Mouse (Mus musculus): ENCODE measurements around the gene Apol11a. TPM values are rescaled to one million over a fixed set of nuclear protein-coding genes. Genes with fewer than 3 reads are reported as not detected.
"Not testable (repeated sequence)": the region's sequence is repeated elsewhere in the genome, so short reads cannot be mapped to it uniquely, and the experiment has no call there.

Apol11a gene
- 0.25 TPM for polyA plus RNA-seq (2012; fragmentation: generic; extraction: Trizol)
- long read RNA-seq, experiment 1 = 0 reads
- long read RNA-seq, experiment 2 = 0 reads

DNA sequence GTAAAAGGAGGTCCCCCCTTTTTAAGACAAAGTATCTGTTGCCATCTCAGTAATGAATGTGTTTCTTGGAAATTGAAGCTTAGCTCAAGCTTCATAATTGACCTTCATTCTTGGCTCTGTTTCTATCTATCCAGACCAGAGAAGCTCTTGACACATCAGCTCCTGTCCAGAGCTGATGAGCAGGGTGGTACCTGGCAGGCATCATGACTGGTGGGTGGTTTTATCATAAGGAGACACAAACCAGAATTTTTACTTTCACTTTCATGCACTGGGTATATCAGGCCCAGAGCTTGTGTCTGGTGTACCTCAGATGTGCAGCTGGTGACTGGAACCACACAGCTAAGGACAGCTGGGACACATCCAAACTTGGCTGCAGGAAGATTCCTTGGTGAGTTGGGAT is at the start of gene Apol11a:
Gene Apol11a (plus strand): TSS at position 306 of the 400 bp plus-strand sequence.
- H3K4me3 ChIP-seq (ENCODE audit: insufficient read depth, poor library complexity, severe bottlenecking); H3K36me3 ChIP-seq (ENCODE audit: control insufficient read depth, insufficient read depth); H3ac ChIP-seq (ENCODE audit: control insufficient read depth, insufficient read length, low read depth); H3K79me3 ChIP-seq (ENCODE audit: low read depth); H3K79me2 ChIP-seq (ENCODE audit: control insufficient read depth, insufficient read depth); H3K27me3 ChIP-seq (ENCODE audit: control insufficient read depth, insufficient read depth, insufficient read length): not testable (repeated sequence)

DNA sequence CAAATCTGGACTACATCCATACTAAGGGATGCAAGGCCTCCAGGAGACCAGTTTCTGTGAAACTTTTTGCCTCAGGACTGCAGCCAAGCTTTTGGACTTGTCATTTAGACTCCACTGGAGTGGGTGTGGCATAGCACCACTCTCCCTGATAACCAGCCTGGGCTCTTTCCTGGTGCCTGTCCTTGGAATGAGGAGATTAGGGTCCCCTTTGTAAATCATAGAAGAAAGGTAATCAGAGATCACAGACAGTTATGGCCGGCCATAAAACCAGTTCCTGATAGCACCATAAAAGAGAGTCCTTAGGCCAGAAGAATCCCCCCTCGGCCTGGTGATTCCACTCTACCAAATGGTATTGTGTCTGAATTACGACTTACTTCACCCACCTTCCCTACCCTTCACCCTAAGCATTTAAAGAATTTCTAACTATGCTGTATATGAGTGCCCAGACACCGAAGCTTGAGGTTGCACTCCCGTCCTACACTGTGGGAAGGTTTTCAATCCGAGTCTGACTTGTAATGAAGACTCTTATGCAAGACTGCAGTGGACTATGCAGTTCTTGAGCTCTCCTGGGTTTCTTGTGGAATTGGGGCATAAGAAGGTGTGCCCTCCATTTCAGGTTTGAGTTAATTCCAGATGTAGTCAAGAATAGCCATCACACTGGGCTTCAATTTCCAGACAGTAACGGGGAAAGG is 33.2 kb upstream of the Apol11a start:
- not testable (repeated sequence) for H3K79me2 ChIP-seq (ENCODE audit: control insufficient read depth, insufficient read depth); H3K4me3 ChIP-seq (ENCODE audit: insufficient read depth, poor library complexity, severe bottlenecking); H3K79me3 ChIP-seq (ENCODE audit: low read depth); H3K36me3 ChIP-seq (ENCODE audit: control insufficient read depth, insufficient read depth); H3ac ChIP-seq (ENCODE audit: control insufficient read depth, insufficient read length, low read depth); H3K27me3 ChIP-seq (ENCODE audit: control insufficient read depth, insufficient read depth, insufficient read length)

DNA sequence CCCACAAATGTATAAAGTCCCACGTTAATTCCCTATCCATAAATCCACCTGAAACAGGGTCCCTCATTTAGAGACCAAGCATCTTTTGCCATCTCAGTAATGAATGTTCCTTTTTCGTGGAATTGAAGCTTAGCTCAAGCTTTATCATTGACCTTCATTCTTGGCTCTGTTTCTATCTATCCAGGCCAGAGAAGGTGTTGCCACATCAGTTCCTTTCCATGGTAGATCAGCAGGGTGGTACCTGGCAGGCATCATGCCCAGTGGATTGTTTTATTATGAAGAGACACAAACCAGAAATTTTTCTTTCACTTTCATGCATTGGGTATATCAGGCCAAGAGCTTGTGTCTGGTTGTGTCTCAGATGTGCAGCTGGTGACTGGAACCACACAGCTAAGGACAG is 31.4 kb upstream of the Apol11a start, which contains the start of gene Apol10a:
Gene Apol10a (plus strand): TSS at position 355 of the 400 bp plus-strand sequence.
- not testable (repeated sequence) for H3ac ChIP-seq (ENCODE audit: control insufficient read depth, insufficient read length, low read depth); H3K79me3 ChIP-seq (ENCODE audit: low read depth); H3K4me3 ChIP-seq (ENCODE audit: insufficient read depth, poor library complexity, severe bottlenecking); H3K27me3 ChIP-seq (ENCODE audit: control insufficient read depth, insufficient read depth, insufficient read length); H3K79me2 ChIP-seq (ENCODE audit: control insufficient read depth, insufficient read depth); H3K36me3 ChIP-seq (ENCODE audit: control insufficient read depth, insufficient read depth)

DNA sequence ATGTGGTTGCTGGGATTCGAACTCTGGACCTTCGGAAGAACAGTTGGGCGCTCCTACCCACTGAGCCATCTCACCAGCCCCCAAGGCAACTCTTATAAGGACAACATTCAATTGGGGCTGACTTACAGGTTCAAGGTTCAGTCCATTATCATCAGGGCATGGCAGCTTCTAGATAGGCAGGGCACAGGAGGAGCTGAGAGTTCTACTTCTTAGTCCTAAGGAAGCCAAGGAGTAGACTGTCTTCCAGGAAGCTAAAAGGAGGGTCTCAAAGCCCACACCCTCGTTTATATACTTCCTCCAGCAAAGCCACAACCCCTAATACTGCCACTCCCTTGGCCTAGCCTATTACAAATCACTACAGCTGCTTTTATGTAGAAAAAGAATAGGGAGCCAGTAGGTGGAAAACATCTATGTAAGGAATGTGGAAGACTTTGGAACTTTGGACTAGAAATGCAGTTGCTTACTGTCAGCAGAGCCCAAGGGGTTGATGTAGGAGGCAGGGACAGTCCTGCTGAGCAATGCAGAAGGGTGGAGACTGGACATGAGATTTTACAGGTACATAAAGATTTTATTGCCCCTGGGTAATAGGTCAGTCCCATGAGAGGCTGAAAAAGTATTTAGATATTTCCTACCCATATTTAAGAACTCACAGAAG is 25.8 kb upstream of the Apol11a start:
- no peaks in the 10 kb centered on the region for H3K27me3 ChIP-seq (ENCODE audit: control insufficient read depth, insufficient read depth, insufficient read length)
- TF ChIP-seq MAX (IDR thresholded peaks at IDR 0.05) (no peak), MYOG (IDR thresholded peaks at IDR 0.05; ENCODE audit: control insufficient read depth, extremely low read depth, insufficient read length) (no peak), FOSL1 (IDR thresholded peaks at IDR 0.05; ENCODE audit: insufficient read depth, low read length, poor library complexity, severe bottlenecking) (no peak), MYOD1 (IDR thresholded peaks at IDR 0.05; ENCODE audit: control insufficient read depth, insufficient read length, low read depth) (no peak), CTCF (IDR thresholded peaks at IDR 0.05; ENCODE audit: control insufficient read depth, insufficient read depth, insufficient read length) (no peak), CEBPB (IDR thresholded peaks at IDR 0.05; ENCODE audit: low read depth) (no peak), USF1 (IDR thresholded peaks at IDR 0.05; ENCODE audit: low read depth) (no peak)
- H3K4me3 ChIP-seq (ENCODE audit: insufficient read depth, poor library complexity, severe bottlenecking) = no peak overlapping the region
- H3K79me3 ChIP-seq (ENCODE audit: low read depth) = no peaks in the 10 kb centered on the region
- H3K79me2 ChIP-seq (ENCODE audit: control insufficient read depth, insufficient read depth) = no peaks in the 10 kb centered on the region
- no peaks in the 10 kb centered on the region for H3K36me3 ChIP-seq (ENCODE audit: control insufficient read depth, insufficient read depth)
- H3ac ChIP-seq (ENCODE audit: control insufficient read depth, insufficient read length, low read depth) = no peak overlapping the region

DNA sequence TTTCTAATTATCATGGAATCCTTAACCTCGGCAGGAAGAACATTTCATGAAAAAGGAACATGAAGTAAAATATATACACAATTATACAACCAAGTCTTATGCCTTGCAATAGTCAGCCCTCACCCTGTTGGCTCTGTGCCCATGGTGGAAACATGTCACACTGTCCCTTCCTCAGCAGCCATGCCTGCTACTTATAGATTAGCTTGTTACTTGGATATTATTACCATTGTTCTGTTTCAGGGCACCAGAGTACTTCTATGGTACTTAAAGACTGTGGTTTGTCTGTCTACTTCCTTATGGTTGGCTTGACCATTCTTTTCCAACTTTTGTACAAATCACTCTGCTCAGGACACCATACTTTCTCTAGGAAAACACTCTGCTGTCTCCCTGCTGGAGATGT is 14.9 kb upstream of the Apol11a start:
- H3K79me3 ChIP-seq (ENCODE audit: low read depth); H3K27me3 ChIP-seq (ENCODE audit: control insufficient read depth, insufficient read depth, insufficient read length); H3K36me3 ChIP-seq (ENCODE audit: control insufficient read depth, insufficient read depth); H3K79me2 ChIP-seq (ENCODE audit: control insufficient read depth, insufficient read depth); H3ac ChIP-seq (ENCODE audit: control insufficient read depth, insufficient read length, low read depth); H3K4me3 ChIP-seq (ENCODE audit: insufficient read depth, poor library complexity, severe bottlenecking): not testable (repeated sequence)

DNA sequence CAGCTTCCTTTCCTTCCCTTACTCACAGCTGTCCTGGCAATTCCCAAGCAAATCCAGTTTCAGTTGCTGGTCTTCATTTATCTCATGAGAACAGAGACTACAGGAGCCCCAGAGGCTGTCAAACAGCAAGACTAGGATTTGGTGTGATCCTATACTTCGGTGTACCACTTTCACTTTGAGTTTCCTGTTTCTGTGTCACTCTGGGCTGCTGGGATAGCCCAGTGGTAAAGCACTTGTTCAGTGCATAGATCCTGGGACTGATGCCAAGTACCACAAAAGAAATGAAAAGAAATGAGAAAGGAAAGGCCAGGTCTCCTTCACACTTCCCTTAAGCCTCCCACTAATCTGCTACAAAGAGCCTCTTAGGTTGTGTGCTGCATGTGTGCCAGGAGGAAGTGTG is 13.4 kb upstream of the Apol11a start:
- H3K4me3 ChIP-seq (ENCODE audit: insufficient read depth, poor library complexity, severe bottlenecking); H3K27me3 ChIP-seq (ENCODE audit: control insufficient read depth, insufficient read depth, insufficient read length); H3K79me2 ChIP-seq (ENCODE audit: control insufficient read depth, insufficient read depth); H3K79me3 ChIP-seq (ENCODE audit: low read depth); H3K36me3 ChIP-seq (ENCODE audit: control insufficient read depth, insufficient read depth); H3ac ChIP-seq (ENCODE audit: control insufficient read depth, insufficient read length, low read depth): not testable (repeated sequence)

DNA sequence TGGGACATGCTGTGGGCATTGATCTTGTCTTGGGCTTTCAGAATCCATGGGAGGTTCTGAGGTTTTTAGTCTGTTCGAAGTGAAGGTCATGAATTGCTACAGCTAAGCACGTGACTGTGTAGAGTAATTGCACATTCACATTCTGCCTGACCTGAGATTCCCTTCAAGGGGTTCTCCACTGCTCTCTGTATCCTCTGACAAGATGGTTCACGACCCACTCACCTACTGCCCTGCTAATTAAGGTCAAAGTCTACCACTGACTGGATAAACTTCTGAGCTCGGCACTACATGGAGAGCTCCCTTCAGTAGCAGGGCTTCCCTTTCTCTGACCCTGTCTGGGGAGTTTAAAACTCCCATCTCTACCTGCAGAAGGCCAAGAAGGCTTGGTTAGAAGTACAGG is 12.5 kb downstream of the Apol11a start:
- H3ac ChIP-seq (ENCODE audit: control insufficient read depth, insufficient read length, low read depth); H3K36me3 ChIP-seq (ENCODE audit: control insufficient read depth, insufficient read depth); H3K79me2 ChIP-seq (ENCODE audit: control insufficient read depth, insufficient read depth); H3K79me3 ChIP-seq (ENCODE audit: low read depth); H3K4me3 ChIP-seq (ENCODE audit: insufficient read depth, poor library complexity, severe bottlenecking); H3K27me3 ChIP-seq (ENCODE audit: control insufficient read depth, insufficient read depth, insufficient read length): not testable (repeated sequence)

DNA sequence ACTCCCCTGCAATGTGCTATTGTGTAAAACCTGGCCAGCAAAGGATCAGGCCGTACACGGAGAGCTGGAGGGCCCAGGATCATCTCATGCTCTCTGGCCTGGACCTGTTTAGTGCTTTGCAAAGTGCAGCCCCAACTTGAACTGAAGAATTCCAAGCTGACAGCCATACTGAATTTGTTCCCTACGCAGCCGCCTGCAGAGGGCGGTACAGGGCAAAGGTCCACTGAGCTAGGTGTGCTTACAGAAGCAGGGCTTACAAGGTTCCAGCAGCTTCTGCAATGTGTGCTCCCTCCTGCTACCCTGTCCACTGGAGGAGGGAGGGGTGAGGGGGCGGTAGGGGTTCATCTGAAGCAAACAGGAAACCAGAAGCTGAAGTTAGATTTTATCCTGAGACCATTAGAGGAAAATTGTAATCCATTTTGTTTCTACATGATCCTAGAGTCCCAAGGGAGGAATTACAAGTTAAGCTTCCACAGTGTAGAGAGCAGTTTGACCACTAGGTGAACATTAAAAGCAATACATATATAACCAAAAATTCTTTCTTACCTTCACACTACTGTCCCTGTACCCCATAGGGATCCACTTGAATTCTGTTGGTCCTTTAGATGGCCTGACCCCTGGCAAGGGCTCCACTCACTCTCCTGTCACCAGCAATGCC is 15.2 kb downstream of the Apol11a start:
- H3K27me3 ChIP-seq (ENCODE audit: control insufficient read depth, insufficient read depth, insufficient read length); H3K4me3 ChIP-seq (ENCODE audit: insufficient read depth, poor library complexity, severe bottlenecking); H3K36me3 ChIP-seq (ENCODE audit: control insufficient read depth, insufficient read depth); H3ac ChIP-seq (ENCODE audit: control insufficient read depth, insufficient read length, low read depth); H3K79me2 ChIP-seq (ENCODE audit: control insufficient read depth, insufficient read depth); H3K79me3 ChIP-seq (ENCODE audit: low read depth): not testable (repeated sequence)
